Mouse (Mus musculus) Patski (cell line): Measurements from ENCODE around the gene Tfrc. TPM values are rescaled to one million over a fixed set of nuclear protein-coding genes. Genes with fewer than 3 reads are reported as not detected.

ENCODE experiments used
- ATAC-seq: fragments of 100-300 bp; one replicate; pipeline ENCODE4 v1.8.0; 2021
- CTCF ChIA-PET: fragments of 350-600 bp; sonication (Branson Sonifier 250); formaldehyde crosslinking; loops from one replicate; lab custom pipeline; 2022; ENCODE audit warnings: inconsistent platforms; lab: Charles Lee
- POLR2A ChIA-PET: fragments of 350-600 bp; sonication (Branson Sonifier 250); formaldehyde crosslinking; loops from one replicate; lab custom pipeline; 2022; ENCODE audit warnings: antibody characterized with exemption, inconsistent platforms; lab: Charles Lee
- DNase-seq: peaks from one replicate; pipeline ENCODE4 v3.0.0-alpha.2; 2011; ENCODE audit warnings: low read depth, low spot score
- H3K27me3 ChIP-seq: fragments of 371-371 bp; one replicate; pipeline ENCODE4 v1.5.1; 2021
- CTCF ChIP-seq: fragments of 100-300 bp; IDR thresholded peaks from one replicate; pipeline ENCODE4 v1.5.1; 2021
- in situ Hi-C: fragments of 300-500 bp; cut with MboI; formaldehyde crosslinking; loops from 3 replicates; pipeline ENCODE4 v1.11.1; 2018; ENCODE audit warnings: low pct_unique_long_range_greater_than_20kb, mixed read lengths
- polyA plus RNA-seq: library from polyadenylated mRNA; unstranded; gene quantifications from one replicate; pipeline ENCODE4 v1.2.3, GENCODE M21; 2021

Gene Tfrc
- polyA plus RNA-seq, 1 experiment from 2014 or later, result 84.9 TPM

DNA sequence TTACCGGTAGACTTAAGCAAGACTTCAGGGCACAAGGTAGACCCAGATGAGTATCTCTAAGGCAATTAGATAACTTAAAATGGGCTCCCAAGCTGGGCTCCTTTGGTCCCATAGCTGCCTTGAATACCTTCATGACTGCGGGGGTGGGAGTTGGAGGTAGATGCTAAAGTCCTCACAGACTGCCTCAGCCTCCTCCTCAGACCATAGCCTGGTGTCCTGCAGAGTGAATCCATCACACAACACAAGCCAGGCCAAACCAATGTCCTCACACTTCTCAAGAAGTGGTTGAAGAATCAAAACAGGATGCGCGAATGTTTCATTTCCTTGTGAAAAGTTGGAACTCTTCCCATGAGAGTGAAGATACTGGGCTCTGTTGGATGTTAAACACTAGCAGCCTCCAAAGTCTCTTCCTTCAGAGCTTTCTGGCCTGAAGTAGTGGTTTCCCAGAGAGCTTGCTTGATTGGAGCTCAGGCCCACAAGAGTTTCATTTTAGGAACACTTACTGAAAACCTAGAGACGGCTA, 15.4 kb upstream of the Tfrc start:
- ATAC-seq, result no peak
- ChIA-PET POLR2A (interaction anchor here (0.6 kb wide), 1 partner anchor 55 kb away, joined by 3 read pairs; no protein-coding TSS in a partner anchor), CTCF (no interaction called here)
- H3K27me3 ChIP-seq, result peaks cover 9% of the 10 kb centered on the region
- in situ Hi-C loops, result no loop called here
- DNase-seq, result no peak
- no peak for TF ChIP-seq CTCF

DNA sequence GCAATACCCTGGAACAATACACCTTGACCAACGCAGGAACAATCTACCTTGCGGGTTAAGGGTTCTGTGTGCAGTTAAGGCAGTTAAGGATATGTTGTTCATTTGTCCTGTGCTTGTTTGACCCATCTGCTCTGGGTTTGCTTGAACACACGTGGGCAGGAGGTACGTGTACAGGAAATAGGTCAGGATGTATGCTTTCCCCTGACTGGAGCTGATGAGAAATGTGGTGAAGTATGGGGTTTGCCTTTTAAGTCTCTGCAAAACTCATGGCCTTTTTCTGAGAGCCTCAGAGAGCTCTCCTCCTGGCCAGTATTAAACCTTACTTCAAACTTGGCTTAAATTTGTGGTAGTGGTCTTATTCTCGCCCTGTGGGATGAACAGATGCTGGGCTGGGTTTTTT, 14.8 kb upstream of the Tfrc start:
- in situ Hi-C loops, result no loop called here
- ChIA-PET CTCF (no interaction called here), POLR2A (no interaction called here)
- ATAC-seq (no peak), DNase-seq (no peak)
- H3K27me3 ChIP-seq, result peaks cover 9% of the 10 kb centered on the region
- no peak for TF ChIP-seq CTCF

DNA sequence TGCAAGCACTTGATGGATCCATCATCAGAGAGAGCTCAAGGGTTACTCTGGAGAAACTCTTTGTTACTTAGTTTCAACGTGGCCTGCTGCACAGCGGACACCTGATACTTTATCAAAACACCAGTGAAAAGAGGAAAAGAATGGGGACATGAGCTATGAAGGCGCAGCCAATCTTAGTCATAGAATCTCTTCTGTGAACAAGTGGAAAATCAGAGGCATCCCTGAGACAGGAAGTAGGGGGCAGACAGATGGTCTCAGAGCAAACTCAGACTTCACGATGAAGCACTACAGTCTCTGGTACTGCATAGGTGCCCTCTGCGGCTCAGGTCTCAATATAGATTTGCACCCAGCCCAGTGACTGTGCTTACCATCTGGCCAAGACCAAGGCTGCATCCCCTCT, 14.0 kb upstream of the Tfrc start:
- CTCF ChIA-PET, result no interaction called here
- no peak for TF ChIP-seq CTCF
- ATAC-seq, result no peak

DNA sequence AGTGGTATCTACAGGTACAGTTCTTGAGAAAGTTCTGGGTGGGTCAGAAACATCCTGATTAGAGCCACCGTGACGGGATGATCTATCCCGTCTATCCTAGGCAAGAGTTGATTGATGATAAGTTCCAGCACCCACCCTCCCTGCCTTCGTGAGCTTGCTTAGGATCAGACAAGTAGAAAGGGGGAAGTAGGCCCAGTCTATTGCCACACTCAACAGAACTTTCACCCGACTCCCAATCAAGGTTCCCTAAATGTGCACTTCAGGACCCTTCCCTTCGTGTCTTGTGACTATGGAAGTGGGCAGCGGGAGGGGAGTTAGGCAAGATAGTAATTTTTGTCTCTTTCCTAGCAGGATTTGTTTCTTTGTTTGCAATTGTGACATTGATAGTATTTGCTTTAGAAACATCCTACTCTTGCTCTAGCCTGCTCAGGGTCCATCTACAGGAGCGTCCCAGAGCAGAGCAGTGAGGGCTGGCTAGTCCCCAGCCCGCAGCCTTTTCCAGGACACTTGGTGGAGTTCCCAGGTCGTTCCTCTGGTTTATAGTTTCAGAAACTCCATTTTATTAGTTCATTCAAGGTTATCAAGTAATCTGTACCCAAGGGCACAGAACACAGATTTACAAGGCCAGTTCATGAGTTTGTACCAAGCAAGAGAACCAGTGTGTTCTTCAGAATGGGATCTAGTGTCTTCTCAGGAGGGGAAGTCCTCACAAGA, 13.4 kb upstream of the Tfrc start:
- in situ Hi-C loops, result no loop called here
- CTCF ChIA-PET, result no interaction called here
- POLR2A ChIA-PET, result no interaction called here
- TF ChIP-seq CTCF, result no peak
- no peak for ATAC-seq
- H3K27me3 ChIP-seq, result peaks cover 5% of the 10 kb centered on the region
- DNase-seq, result no peak

More for the DNA sequence above, 14.0 kb upstream of the Tfrc start:
- in situ Hi-C loops, result no loop called here
- peaks cover 9% of the 10 kb centered on the region for H3K27me3 ChIP-seq
- POLR2A ChIA-PET, result no interaction called here
- no peak for DNase-seq

DNA sequence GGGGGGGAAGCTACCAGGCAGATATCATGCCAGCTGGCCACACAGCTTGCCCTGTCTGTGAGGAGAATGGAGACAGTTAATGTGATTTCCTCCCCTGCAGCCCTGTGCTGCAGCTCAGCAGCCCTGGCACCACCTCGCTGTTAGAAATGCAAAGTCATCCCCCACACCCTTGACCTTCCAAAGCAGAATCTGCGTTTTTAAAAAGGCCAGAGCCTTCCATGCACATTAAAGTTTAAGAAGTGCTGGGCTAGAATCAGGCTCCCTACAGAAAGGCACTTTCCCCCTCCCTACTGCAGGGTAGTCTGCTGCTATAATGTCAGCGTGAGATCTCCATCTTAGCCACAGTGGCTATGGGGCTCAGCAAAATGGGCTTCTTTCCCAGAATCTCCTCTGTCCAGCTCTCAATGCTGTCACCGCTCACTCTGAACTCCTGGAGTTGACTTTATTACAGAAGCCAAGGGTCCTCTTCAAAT, 10.8 kb upstream of the Tfrc start:
- ChIA-PET CTCF (no interaction called here), POLR2A (no interaction called here)
- no peak for TF ChIP-seq CTCF

DNA sequence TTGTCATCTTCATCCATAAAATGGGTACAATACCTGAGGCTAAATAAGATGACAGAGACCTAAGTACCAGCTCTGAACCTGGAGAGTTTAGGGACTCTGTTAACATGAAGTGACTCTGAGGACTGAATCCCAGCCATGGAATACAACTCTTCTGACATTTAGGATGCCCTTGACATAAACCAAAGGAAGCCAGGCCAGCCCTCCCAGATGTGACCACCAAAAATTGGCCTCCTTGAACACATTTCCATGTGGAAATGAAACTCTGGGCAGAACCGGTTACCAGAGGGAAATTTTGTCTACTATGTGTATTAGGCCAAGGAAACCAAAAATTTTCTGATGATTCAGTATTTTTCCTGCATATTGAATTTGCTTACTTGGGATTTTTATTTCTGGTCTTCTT, 9.6 kb upstream of the Tfrc start:
- POLR2A ChIA-PET, result no interaction called here
- in situ Hi-C loops, result no loop called here
- no peak for TF ChIP-seq CTCF
- DNase-seq (no peak), ATAC-seq (no peak)
- no peaks in the 10 kb centered on the region for H3K27me3 ChIP-seq
- CTCF ChIA-PET, result no interaction called here

More for the DNA sequence above, 10.8 kb upstream of the Tfrc start:
- ATAC-seq, result no peak
- H3K27me3 ChIP-seq, result no peaks in the 10 kb centered on the region
- in situ Hi-C loops, result no loop called here
- no peak for DNase-seq

DNA sequence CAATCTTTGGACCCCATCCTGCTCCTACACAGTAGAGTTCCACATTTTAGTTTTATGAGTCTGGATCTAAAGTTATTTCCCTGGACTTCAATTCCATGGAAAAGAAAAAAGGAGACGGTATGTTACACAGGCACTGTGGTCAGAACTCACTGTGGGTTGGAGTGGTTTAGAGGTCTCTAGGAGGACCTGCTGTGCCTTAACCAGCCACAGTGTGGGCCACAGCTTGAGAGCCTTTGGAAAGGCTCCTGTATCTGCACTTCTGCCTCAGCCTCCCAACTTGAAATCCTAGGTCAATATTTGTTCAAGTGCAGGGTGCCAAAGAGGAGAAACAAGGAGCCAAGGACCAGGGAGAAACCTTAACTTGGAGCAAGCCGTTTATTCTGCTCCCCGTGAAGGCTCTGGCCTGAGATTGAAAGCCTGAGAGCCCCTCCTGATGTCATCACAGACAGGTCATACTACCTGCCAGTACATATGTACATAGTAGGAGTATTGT, 6.5 kb upstream of the Tfrc start:
- no peak for TF ChIP-seq CTCF
- ChIA-PET POLR2A (interaction anchor here (0.7 kb wide), 1 partner anchor 35 kb away, joined by 3 read pairs; no protein-coding TSS in a partner anchor), CTCF (no interaction called here)
- no peak for DNase-seq
- no peak for ATAC-seq
- no peaks in the 10 kb centered on the region for H3K27me3 ChIP-seq
- in situ Hi-C loops, result no loop called here

DNA sequence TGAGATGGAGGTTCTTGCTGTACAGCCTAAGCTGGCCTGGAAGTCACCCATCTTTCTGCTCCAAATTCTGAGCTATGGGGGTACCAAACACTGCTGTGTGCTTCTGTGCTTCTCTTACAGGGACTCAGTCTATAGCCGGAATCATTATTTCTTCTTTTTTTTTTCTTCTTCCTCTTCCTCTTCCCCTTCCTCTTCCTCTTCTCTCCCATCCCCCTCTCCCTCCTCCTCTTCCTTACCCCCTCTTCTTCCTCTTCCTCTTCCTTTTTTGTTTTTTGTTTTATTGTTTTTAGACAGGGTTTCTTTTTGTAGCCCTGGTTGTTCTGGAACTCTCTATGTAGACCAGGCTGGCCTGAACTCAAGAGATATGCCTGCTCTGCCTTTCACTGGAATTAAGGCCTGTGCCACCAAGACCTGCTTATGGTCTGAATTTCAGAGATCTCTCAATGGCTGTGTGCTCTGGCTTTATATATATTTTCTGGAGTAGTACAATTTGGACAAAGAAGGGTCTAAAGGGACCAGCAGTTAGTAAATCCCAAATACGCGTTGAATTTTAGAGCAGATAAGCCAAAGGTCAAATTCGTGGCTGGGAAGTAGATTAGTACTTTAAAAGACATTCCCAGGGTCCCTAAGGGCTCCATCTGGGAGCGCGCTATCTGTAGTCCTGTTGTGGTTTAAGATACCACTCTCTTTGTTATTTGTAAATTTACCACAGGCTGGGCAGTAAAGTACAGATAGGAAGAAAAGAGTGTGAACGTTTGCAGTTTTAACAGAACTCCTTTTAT, 967 bp upstream of the Tfrc start:
- in situ Hi-C loops, result no loop called here
- ATAC-seq (no peak), DNase-seq (no peak)
- POLR2A ChIA-PET, result interaction anchor here (0.6 to 1.2 kb wide), 5 partner anchors 31 to 1222 kb away, joined by 3 to 6 read pairs (median 4); partner anchors contain the start of genes Cep19, Itgb5 and Pigx
- CTCF ChIA-PET, result interaction anchor here (1.4 kb wide), 1 partner anchor 13 kb away, joined by 3 read pairs; no protein-coding TSS in a partner anchor
- no peak for TF ChIP-seq CTCF
- no peaks in the 10 kb centered on the region for H3K27me3 ChIP-seq

DNA sequence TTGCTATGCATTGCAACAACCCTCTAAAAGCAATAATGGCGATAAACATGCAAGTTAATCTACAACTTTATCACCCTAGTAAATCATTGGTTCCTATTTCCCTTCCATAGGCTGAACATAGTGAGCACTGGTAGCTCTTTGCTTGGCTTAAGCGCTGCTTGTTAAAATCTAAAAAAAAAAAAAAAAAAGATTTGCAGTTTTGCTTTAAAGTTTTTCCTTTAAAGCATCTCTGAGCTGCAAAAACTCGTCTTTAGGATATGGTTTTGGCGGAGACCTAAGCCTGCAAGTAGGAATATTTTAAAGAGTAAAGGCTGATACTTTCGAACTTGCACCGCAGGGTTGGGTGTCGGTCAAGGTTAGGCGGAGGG, 392 bp upstream of the Tfrc start:
- ATAC-seq, result no peak
- TF ChIP-seq CTCF, result no peak
- ChIA-PET POLR2A (interaction anchor here (0.6 to 1.2 kb wide), 5 partner anchors 30 to 680 kb away, joined by 3 to 6 read pairs (median 4); partner anchors contain the start of genes Cep19 and Pigx), CTCF (interaction anchor here (0.6 to 1.7 kb wide), 2 partner anchors 14 to 109 kb away, joined by 3 to 4 read pairs; no protein-coding TSS in a partner anchor)
- in situ Hi-C loops, result no loop called here
- no peak for DNase-seq
- H3K27me3 ChIP-seq, result no peaks in the 10 kb centered on the region

DNA sequence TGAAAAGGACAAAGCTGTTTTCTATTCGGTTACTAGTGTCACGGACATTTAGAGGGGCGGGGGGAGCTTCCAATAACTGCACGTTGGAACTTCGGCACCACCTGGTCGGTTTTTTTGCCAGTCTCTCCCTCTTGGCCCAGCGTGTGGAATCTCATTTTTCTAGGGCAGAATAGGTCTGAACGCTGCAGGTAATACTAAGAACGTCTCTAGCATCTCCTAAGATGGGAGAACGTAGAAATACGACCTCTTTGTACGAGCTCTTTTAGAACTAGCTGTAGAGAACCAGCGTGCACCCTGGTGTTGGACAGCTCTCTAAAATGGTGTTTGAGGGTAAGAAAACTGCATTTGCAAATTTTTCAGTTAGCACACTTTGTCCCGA, 670 bp downstream of the Tfrc start:
- ChIA-PET CTCF (interaction anchor here (1.5 to 1.7 kb wide), 2 partner anchors 13 to 101 kb away, joined by 4 to 6 read pairs; no protein-coding TSS in a partner anchor), POLR2A (interaction anchor here (1.1 to 1.2 kb wide), 2 partner anchors 22 to 70 kb away, joined by 3 to 5 read pairs; no protein-coding TSS in a partner anchor)
- no peaks in the 10 kb centered on the region for H3K27me3 ChIP-seq
- DNase-seq (no peak), ATAC-seq (no peak)
- in situ Hi-C loops, result no loop called here
- no peak for TF ChIP-seq CTCF
